Mouse (Mus musculus): ENCODE data around the gene Fezf2.

The Fezf2 gene

DNA sequence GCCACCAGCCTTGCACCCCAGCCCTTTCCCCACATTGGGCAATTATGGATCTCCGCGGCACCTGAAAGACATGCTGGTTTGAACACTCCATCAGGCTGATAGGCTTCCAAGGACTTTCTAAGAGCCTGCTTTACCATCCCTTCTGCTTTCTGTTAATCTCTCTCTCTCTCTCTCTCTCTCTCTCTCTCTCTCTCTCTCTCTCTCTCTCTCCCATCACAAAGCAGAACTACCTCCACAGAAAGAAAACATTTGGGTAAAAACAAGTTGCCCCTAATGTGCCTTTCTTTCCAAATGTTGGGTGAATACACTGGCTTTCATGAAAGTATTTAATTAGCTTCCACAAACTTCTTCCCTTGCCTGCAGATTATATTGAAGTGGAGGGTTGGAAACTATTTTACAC is at the start of gene Fezf2:
Fezf2 (minus strand) TSS at position 101 of the 400 bp plus-strand sequence.
- DNase-seq (ENCODE audit: low spot score): no peak

DNA sequence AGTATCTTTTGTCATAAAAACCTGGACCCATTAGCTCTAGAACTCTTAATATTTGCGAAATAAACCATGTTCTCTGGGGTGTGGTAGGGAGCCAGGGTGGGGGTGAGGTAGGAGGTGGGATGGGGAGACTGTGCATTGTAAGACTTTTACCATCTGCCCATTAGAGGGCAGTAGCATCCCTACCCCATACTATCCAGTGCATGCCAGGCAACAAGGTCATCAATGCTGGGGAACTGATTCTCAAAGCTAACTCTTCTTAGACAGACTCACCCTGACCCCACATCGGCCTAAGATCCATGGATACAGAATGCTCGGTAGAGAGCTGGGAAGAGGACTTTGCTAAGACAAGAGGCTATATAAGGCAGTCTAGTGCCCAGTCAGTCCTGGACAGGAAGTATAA is 49.6 kb upstream of the Fezf2 start:
- DNase-seq (ENCODE audit: low spot score): no peak

DNA sequence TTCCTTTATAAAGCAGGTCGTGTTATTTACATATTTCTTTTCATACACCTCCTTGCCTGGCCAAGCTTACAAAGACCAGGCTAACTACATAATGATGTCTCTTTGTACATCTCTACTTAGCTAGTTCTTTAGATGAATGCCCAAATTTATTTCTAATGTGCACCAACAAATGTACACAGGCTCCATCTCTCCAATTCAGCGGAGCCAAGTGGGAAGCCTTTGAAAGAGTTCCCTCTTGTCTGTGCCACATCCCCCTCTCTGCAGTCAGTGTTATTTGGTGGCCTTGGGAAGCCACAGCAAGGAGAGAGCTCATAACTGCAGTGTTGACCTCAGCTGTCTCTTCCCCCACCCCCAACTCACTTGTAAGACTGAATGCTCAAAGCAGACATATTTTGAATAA is 46.3 kb upstream of the Fezf2 start:
- no peak for DNase-seq (ENCODE audit: low spot score)

DNA sequence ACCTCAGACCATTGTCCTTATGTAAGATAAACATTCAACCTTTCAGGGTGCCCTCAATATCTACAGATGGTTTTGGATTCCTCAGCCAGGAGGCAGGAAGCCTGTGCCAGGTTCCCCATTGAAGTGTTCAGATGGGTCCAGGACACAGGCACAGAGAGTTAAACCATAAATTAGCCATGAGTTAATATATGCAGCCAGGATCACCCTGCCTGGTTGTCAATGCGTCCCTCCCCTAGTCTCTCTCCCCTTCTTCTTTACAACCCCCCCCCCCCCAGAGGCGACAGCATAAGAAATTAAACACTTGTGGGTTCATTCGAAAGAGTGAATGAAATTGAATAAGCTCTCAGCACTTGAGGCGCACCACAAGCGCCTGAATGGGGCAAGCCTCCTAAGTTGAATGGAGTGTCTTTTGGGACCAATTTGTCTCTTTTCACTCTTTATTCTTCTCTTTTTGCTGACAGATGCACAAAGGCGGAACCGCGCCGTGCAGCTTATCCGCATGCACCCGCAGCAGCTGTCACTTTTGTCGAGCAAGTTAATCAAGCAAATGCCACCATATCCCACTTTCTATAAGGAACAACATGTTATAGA is 45.4 kb upstream of the Fezf2 start:
- DNase-seq (ENCODE audit: low spot score): peak; percentile 52

DNA sequence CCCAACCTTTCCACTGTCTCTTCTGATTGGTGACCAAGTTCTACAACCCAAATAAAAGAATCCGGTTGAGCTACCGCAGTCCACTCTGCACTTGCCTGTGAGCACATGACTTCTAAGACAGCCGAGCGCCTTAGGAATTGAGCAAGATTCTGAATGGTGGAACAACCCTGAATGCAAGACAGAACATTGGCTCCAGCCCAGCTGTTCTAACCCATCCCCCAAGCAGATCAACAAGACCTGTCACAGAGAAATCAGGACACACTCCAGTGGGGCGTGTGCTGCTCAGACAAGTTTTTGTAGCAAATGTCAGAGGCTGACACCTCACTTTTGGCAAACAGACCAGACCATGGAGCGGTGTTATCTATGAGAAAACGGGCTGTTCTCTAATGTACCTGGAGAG is 43.2 kb upstream of the Fezf2 start:
- DNase-seq (ENCODE audit: low spot score): no peak

DNA sequence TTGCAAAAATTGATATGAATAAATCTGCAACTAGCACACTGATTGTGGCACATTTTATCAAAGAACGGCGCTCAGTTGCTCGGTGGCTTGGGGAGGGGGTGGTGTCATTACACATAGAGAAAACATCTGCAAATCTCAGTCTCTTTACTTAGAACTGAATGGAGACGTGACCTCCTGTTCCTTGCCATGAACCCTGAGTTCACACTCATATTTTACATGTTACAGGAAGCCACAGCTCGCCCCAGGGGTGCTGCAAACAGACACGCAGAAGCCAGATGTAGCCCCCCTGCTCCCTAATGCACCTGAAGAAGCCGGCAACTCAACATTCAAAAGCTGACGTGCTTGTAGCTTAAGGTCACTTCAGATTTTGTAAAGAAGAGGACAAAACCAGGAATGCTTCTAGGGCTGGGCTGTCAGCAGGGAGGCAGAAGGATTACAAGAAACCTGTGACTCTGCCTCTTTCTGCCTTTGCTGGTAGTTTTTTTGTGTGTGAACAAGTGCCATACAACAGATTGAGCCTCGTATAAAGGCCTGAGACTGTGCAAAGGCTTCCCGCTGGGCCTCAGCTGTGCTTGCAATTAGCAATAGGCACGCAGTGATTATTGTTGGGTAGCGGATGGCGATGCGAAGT is 40.9 kb upstream of the Fezf2 start:
- DNase-seq (ENCODE audit: low spot score): no peak

DNA sequence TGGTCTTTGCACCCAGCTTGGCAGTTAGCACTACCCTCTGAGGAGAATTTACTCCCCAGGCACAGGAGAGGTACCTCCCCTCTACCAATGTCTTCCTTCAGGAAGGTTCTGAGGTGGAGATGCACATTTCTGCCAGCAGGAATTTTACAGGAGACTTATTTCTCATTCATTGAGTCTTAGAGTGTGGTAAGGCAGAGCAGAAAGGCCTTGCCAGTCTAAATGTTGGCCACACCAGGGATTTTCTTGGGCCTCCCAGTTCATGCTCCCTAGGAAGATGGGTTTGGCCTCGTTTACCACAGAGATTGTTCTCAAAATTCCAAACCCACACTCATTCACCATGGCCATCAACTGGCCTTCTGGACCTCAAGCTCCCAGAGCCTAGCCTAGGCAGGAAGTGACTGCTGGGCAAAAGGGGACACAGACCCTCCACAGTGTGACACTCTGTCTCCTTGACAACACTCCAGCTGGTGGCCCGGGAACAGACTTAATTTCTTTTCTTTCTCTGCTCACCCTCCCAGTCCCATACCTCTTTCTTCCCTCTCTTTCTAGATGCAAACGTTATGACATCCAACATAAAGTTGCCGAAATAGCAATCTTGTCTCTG is 40.3 kb upstream of the Fezf2 start:
- DNase-seq (ENCODE audit: low spot score): no peak

DNA sequence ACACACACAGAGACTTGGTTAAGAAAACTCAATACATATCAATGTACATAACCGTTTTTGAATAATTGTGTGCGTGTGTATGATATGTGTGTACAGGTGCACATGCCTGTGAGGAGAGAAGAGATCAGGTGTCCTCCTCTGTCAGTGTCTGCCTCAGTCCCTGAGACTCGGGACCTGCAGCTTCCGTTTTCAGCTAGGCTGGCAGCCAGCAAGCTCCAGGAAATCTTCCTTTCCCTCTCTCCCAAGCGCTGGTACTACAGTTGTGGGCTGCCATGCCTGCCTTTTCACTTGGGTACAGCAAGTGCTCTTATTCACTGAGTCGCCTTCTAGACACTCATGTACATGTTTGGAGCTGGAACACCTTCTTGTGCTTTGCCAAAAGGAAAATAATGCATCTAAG is 39.2 kb upstream of the Fezf2 start:
- no peak for DNase-seq (ENCODE audit: low spot score)

DNA sequence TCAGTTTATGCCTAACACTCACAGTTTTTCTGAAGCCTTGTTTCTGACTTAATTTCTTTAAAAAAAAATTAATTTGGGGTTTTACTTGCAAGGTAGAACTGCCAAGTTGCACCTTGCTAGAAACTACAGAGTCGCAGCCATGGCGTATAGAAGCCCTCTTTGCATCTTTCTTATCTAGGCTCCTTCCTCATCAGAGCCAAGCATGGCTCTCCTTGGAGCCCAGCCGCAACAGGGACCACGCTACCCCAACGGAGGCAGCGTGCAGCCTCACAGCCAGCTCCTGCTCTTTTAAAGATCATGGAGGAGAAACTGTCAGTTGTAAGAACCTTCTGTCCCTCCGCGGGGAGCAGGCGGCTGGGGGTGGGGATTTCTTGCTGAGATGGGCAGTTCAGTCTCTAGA is 29.9 kb upstream of the Fezf2 start:
- no peak for DNase-seq (ENCODE audit: low spot score)

DNA sequence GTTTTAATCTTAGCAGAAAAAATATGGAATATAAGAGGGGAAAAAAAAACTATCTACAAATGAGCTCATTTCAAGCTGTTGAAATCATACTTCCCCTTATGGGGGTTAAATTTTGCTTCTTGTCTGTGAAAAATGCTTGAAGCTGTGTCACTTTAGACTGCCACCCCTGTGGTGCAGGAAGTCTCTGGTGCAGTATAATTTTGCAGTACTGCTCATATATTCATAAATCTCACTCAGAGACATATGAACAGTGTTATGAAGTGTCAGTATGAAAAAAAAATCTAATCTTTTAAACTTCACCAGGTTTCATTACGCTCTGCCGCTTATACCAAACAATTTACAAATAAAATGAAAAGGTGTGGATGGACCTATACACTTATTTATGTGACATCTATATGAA is 29.3 kb upstream of the Fezf2 start:
- no peak for DNase-seq (ENCODE audit: low spot score)

DNA sequence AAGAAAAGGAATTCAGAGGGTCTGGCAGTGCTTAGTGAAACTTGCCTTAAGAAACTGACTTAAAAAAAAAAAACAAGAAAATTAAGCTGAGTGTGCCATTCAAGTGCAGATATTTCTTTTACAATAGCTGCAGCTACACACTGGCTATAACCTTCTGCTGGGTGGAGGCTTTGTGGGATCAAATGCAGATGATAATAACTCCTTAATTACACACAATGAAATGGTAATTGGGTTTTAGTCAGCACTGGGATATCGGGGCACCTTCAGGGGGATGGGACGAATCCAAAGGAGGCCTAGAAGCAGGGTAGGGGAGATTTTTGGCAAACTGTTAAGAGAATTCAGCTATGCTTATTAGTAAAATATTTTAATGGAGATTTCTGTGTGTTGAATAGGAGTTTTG is 27.5 kb upstream of the Fezf2 start:
- DNase-seq (ENCODE audit: low spot score): no peak

DNA sequence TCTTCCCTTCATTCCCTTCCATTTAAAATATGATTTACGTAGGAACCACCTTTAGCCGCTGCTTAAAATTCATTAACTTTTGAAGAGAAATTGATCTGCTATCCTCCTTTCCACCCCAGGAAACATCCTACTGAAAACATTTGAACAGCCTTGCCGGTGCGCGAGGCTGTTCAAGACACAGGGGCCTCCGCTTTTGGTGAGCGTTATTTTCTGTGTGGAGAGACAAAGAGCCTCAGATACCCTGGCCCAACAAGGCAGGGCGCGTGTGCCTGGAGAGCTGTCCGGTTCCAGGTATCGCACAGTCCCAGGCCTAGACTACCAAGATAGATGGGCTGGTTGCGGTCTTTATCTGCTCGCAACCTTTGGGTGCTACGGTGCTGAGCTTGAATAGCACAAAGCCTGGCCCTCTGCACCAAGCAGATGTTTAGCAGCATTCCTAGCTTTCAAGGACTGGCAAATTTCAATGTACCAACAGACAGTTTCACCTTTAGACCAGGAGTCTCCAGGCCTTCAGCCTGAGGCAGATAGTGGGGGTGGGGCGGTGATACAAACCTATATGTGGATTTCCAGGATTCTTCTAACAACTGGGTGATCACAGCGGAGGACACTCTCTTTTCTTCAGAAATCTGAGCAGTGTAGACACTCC is 2.4 kb upstream of the Fezf2 start:
- no peak for DNase-seq (ENCODE audit: low spot score)

DNA sequence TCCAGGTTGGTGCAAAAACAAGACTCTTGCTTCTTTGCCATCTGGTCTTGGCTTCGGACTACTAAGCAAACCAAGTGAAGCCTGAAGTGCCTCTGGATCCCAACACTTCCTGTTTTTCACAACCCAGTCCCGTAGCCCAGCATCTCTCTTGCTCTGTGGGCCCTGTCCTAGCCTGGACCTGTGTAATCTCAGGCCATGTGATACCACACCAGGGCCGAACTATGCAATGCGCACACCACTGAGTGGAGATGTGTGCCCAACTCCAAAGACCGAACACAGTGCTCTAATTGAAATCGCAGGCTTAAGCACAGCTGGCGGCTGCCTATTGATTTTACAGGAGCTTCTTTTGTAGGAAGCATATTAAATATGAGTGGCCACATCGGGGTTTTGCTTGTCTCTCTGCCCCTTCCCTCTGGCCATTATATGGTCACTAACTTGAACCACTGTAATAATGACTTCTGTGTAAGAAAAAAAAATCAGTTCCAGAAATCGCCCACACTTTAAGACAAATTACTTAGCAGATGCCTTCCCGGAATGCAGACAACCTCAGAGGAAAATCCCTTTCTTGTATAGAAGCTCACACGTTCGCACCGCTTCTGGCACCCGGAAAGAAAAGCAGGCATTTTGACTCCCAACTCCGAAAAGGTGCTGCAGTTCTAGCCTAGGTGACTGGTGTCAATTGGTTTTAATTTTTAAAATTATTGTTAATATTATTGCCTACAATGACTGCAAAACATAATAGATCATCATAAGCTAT is 1.5 kb upstream of the Fezf2 start:
- DNase-seq (ENCODE audit: low spot score): no peak

DNA sequence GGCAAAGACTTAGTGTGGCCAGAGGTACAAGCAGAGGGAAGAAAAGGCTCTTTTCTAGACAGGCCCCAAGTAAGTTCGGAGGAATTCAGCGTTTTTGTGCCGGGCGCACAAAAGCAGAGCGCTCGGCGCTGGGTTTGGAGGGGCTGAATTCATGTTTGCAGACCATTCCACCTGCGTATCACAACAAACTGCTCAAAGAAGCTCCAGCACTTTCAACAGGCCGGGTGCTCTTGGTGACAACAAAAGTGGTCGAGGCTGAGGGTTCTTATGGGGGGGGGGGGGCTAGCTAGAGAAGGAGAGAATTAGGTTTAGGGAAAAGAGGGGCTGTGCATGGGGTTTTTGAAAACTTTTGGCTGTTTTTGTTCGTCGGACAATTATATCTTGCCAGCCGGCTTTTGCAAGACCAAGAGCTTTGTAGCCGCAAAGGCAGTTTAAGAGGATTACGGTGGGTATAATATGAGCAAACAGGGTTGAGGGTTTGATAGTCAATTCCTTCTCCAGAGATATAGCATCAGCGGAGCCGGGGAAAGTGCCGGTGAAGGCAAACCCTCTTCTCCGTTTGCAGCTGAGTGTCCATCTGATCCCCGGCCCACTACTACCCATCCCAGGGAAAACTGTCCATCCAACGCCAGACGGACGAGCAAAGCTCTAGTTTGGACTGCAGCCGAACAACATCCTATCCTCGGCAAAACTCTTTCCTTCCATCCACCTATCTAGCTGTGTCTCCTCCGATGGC is 956 bp downstream of the Fezf2 start:
- DNase-seq (ENCODE audit: low spot score): no peak

DNA sequence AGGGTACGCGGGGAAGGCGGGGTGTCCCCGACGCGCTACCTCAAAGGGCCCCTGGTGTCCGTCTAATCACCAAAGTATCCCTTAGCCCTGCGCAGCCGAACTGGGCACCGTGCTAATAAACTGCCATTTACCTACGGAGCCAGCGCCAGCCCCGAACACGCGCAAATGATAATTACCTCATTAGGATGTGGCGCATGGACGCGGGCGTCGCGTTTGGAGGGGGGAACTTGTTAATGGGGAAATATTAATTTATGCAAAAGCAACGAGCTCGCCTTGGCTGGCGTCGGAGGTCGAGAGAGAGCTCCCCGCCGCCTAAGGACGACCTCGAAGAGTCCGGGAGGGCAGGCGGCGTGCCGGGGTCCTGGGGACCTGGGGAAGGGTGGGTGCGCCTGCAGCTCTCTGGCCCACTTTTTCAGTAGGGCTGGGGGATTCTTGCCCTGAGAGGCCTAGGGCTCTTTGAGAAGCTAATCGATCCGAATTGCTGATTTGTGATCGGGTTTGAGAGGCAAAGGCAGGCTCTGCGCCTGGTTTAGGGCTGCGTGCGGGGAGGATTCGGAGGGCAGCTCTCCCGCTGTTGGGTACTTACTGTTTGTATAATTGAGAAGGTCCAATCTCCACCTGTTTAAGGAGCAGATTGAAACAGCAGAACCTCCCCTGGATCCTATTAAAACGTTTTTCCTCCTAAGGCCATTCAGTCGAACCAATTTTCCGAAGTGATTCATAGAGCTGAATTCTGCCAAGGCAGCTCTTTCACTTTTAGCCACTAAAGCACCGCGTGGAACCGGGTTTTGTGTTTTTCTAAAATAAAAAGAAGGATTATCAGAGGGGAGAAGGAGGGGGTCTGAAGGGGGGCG is 1.8 kb downstream of the Fezf2 start:
- DNase-seq (ENCODE audit: low spot score): no peak

DNA sequence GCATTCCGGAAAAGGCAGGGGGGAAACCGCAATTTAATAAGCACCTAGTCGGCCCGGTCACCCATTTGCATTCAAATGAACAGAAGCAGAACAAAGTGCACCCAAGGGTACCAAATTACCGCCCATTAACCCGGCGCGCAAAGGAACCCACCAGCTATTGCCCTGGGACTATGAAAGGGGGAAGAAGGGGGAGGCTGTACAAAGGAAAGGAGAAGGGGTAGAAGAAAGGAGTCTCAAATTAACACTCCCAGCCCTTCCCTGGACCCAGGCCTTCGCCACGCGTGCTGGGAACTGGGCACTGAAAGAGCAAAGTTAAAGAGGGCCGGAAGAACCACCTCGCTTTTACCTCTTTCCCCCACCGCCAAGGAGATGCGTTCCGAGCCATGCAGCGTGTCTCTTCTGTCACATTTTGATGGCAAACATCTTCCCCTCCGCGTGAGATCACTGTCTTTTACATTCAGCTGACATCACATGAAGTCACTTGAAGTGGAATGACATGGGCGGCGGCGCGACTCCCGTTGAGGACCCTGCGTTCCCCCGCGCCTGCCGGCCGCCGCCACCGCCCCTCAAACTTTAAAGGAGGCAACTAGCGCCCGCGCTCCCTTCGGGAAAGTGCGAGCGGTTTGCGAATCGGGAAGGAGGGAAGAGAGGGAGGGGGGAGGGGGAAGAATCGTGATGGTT is 2.6 kb downstream of the Fezf2 start:
- DNase-seq (ENCODE audit: low spot score): no peak

DNA sequence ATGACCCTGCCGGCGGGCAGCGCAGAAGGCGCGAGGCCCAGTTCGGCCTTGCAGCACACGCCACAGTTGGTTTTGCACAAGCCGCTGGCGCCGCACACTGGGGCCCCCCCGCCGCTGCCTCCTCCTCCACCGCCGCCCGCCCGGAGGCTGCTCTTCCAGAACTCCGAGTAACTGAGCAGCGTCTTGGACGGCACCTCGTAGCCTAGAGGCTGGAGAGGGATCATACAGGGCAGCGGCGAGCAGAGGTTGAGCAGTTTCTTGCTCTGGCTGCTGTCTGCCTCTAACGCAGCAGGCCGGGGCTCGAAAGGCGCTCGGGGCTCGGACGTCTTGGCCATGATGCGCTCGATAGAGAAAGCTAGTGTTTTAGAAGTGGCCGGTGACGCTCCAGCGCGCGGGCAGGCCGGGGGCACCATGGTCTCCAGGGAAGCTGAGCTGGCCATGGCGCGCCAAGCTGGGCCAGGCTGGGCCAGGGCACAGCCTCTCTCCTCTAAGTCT is 3.2 kb downstream of the Fezf2 start:
- no peak for DNase-seq (ENCODE audit: low spot score)

DNA sequence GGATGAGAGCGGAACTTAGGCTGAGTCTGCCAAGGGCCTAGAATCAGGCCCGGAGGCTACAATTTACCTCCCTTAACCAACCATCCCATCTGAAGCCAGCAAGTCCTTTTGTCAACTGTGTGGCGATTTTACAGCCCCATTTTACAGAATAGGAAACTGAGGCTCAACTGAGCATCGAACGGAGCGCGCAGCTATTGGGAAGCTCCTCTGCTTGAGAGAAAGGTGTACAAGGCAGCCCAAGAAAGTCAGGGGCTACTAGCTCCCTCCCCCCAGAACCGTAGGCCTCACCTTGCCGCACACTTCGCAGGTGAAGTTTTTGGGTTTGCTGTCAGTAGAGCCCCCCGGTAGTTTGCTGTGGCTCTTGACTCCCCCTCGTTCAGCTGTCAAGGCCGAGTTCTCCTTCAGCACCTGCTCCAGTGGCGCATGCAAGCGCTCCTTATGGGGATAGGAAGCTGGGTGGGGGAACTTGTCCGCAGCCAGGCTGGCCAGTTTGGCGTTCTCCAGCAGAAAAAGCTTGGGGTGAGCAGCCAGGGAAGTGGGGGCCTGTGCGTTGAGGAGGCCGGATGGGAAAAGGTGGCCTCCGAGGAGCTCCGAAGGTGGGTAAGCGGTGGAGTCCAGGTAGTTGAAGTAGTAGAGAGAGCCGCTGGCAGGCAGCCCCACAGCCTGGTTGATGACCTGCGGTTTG is 3.8 kb downstream of the Fezf2 start:
- DNase-seq (ENCODE audit: low spot score): no peak

DNA sequence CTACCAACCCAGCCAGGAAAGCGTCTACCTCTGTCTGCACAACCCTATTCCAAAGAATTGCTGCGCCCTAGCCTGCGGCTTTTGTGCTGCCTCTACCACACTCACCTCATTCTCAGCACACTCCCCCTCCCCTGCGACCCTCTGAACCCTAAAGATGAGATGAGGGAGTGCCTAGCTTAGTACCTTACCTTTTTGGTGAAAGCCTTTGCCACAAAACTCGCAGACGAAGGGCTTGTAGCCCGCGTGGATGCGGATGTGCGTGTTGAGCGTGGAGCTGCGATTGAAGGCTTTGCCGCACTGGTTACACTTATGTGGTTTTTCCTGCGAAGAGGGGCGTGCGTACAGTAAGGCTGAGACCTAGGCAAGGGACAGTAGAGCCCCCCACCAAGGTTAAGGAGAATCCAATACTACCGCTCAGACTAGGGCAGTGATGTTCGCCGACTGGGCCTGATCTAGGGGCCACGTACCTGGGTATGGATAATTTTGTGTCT is 4.5 kb downstream of the Fezf2 start:
- no peak for DNase-seq (ENCODE audit: low spot score)

Data from layer of hippocampus, adult 11-12 months (tissue).